Mouse (Mus musculus) myocyte (in vitro differentiated cells): ENCODE data around the gene Eif2s1.
"Not testable (repeated sequence)": the region's sequence is repeated elsewhere in the genome, so short reads cannot be mapped to it uniquely, and the experiment has no call there.

Experiments
- CEBPB ChIP-seq: IDR thresholded peaks from 2 replicates; pipeline ENCODE4 v1.6.1; 2011; ENCODE audit warnings: mild to moderate bottlenecking, moderate library complexity; ENCODE audit not compliant: poor library complexity, insufficient read depth, severe bottlenecking
- MYOD1 ChIP-seq, 3 experiments: IDR thresholded peaks; one replicate each; pipeline ENCODE4 v1.6.1; 2011; ENCODE audit warnings: control low read depth in 2 of 3, low read depth in 2 of 3, mild to moderate bottlenecking in 2 of 3, moderate library complexity in 1 of 3; ENCODE audit not compliant: insufficient read length in 2 of 3, control insufficient read depth in 1 of 3
- MYOG ChIP-seq, 3 experiments: IDR thresholded peaks; one replicate each; pipeline ENCODE4 v1.6.1; 2011; ENCODE audit warnings: control low read depth in 2 of 3, low read depth in 2 of 3, mild to moderate bottlenecking in 2 of 3; ENCODE audit not compliant: insufficient read length in 2 of 3, control insufficient read depth in 1 of 3, insufficient read depth in 1 of 3
- POLR2A ChIP-seq: IDR thresholded peaks from one replicate; pipeline ENCODE4 v1.6.1; 2011; ENCODE audit warnings: low read depth, mild to moderate bottlenecking, control low read depth, moderate library complexity; ENCODE audit not compliant: insufficient read length
- POLR2AphosphoS2 ChIP-seq: IDR thresholded peaks from one replicate; pipeline ENCODE4 v1.6.1; 2011; ENCODE audit warnings: low read depth, control low read depth; ENCODE audit not compliant: insufficient read length
- USF1 ChIP-seq: IDR thresholded peaks from one replicate; pipeline ENCODE4 v1.6.1; 2011; ENCODE audit warnings: low read depth, mild to moderate bottlenecking, control low read depth, moderate library complexity

- TF ChIP-seq POLR2A; POLR2AphosphoS2; USF1; MYOD1 (IDR thresholded peaks at IDR 0.05; ENCODE audit: control insufficient read depth in 1 of 3, insufficient read length in 2 of 3, low read depth in 2 of 3); MYOG (IDR thresholded peaks at IDR 0.05; ENCODE audit: control insufficient read depth in 1 of 3, insufficient read depth in 1 of 3, insufficient read length in 2 of 3, low read depth in 2 of 3); CEBPB: not testable (repeated sequence)
These were observed 61.4 kb downstream of the Eif2s1 start for GRCm38 (mm10) chr12:78922977-78923376.
